Mouse (Mus musculus): Measurements from ENCODE around the gene Vamp4. TPM values are rescaled to one million over a fixed set of nuclear protein-coding genes. Genes with fewer than 3 reads are reported as not detected.

The Vamp4 gene
- total and polyA plus RNA-seq, 3 experiments = 9.6 to 17.1 TPM; not detected in 1

GRCm38 (mm10) chr1:162533766-162534560 lies 36.4 kb upstream of the Vamp4 start:
- Histone ChIP-seq H3K27me3 (ENCODE audit: control insufficient read depth in 1 of 2, insufficient read depth in 2 of 2, low read length in 2 of 2) (no peaks in the 10 kb centered on the region), H3K27ac (ENCODE audit: control insufficient read depth, low read depth, low read length) (no peak overlapping the region), H3K4me1 (ENCODE audit: control insufficient read depth in 1 of 2, insufficient read depth in 2 of 2, low read length in 2 of 2) (no peaks in the 10 kb centered on the region), H3K9ac (ENCODE audit: control insufficient read depth, low read depth, low read length, poor library complexity, severe bottlenecking) (no peak overlapping the region), H3K36me3 (ENCODE audit: control insufficient read depth in 1 of 2, insufficient read depth in 2 of 2, low read length in 2 of 2) (peaks cover 0 to 8% of the 10 kb centered on the region in 2 experiments; a peak in 2 of 4 replicates), H3K9me3 (replicated peaks; ENCODE audit: insufficient read depth, low read length) (no peaks in the 10 kb centered on the region), H3K4me3 (ENCODE audit: control insufficient read depth in 1 of 2, insufficient read depth in 1 of 2, low read depth in 2 of 2, low read length in 2 of 2) (no peak overlapping the region), H3K79me2 (ENCODE audit: control insufficient read depth, insufficient read depth, low read length, poor library complexity) (no peaks in the 10 kb centered on the region)
- TF ChIP-seq NELFE (IDR thresholded peaks at IDR 0.05; ENCODE audit: low read depth, low read length) (no peak), POLR2AphosphoS2 (IDR thresholded peaks at IDR 0.05; ENCODE audit: low read length) (no peak), CHD1 (IDR thresholded peaks at IDR 0.05; ENCODE audit: low read depth, low read length) (no peak), ETS1 (IDR thresholded peaks at IDR 0.05; ENCODE audit: low read depth, low read length) (no peak), ELF1 (IDR thresholded peaks at IDR 0.05; ENCODE audit: low read depth, low read length) (no peak), TAL1 (IDR thresholded peaks at IDR 0.05; ENCODE audit: low read length) (no peak), JUND (IDR thresholded peaks at IDR 0.05; ENCODE audit: low read depth, low read length) (no peak), CHD2 (IDR thresholded peaks at IDR 0.05; ENCODE audit: low read length) (no peak), BHLHE40 (IDR thresholded peaks at IDR 0.05; ENCODE audit: borderline replicate concordance, low read depth, low read length) (no peak), KAT2A (conservative IDR thresholded peaks at IDR 0.05; ENCODE audit: low read depth, low read length) (no peak), TBP (IDR thresholded peaks at IDR 0.05; ENCODE audit: low read depth, low read length) (no peak), POLR2A (IDR thresholded peaks at IDR 0.05; ENCODE audit: control insufficient read depth in 1 of 2, insufficient read depth in 1 of 2, low read depth in 1 of 2, low read length in 2 of 2, poor library complexity in 1 of 2) (no peak), SIN3A (IDR thresholded peaks at IDR 0.05; ENCODE audit: low read length) (no peak), MXI1 (IDR thresholded peaks at IDR 0.05; ENCODE audit: low read depth, low read length) (no peak), HCFC1 (IDR thresholded peaks at IDR 0.05; ENCODE audit: low read depth, low read length) (no peak)
- no peak for DNase-seq (ENCODE audit: low read depth, low spot score)

- peaks cover 9 to 13% of the 10 kb centered on the region in 2 experiments for H3K36me3 ChIP-seq (ENCODE audit: control insufficient read depth in 1 of 2, insufficient read depth in 2 of 2, low read length in 2 of 2)
- no peak overlapping the region for H3K4me3 ChIP-seq (ENCODE audit: control insufficient read depth in 1 of 2, insufficient read depth in 1 of 2, low read depth in 2 of 2, low read length in 2 of 2)
- H3K4me1 ChIP-seq (ENCODE audit: control insufficient read depth in 1 of 2, insufficient read depth in 2 of 2, low read length in 2 of 2) = no peaks in the 10 kb centered on the region; a peak in 1 of 4 replicates
- DNase-seq (ENCODE audit: low read depth, low spot score) = no peak
- H3K27me3 ChIP-seq (ENCODE audit: control insufficient read depth in 1 of 2, insufficient read depth in 2 of 2, low read length in 2 of 2) = no peaks in the 10 kb centered on the region
- peaks cover 33% of the 10 kb centered on the region for H3K79me2 ChIP-seq (ENCODE audit: control insufficient read depth, insufficient read depth, low read length, poor library complexity)
- TF ChIP-seq MYB (IDR thresholded peaks at IDR 0.05; ENCODE audit: low read depth, low read length) (no peak), MEF2A (IDR thresholded peaks at IDR 0.05; ENCODE audit: extremely low read depth, insufficient replicate concordance, low read depth, low read length, poor library complexity, severe bottlenecking) (no peak), TAL1 (IDR thresholded peaks at IDR 0.05; ENCODE audit: low read length) (no peak)
- no peaks in the 10 kb centered on the region for H3K9me3 ChIP-seq (replicated peaks; ENCODE audit: insufficient read depth, low read length)
- no peak overlapping the region for H3K27ac ChIP-seq (ENCODE audit: control insufficient read depth, low read depth, low read length)
- H3K9ac ChIP-seq (ENCODE audit: control insufficient read depth, low read depth, low read length, poor library complexity, severe bottlenecking) = no peak overlapping the region
These were observed 27.1 kb upstream of the Vamp4 start for GRCm38 (mm10) chr1:162543231-162543630.

Measured in MEL (cell line).